Mouse (Mus musculus) ES-Bruce4 (cell line): Measurements from ENCODE around the gene Zfp382.

Experiments
- CTCF ChIP-seq: IDR thresholded peaks from one replicate; pipeline ENCODE4 v1.8.1; 2011; ENCODE audit warnings: low read depth, low read length
- EP300 ChIP-seq: IDR thresholded peaks from 2 replicates; pipeline ENCODE4 v1.6.1; 2011; ENCODE audit warnings: low read depth, low read length; ENCODE audit not compliant: insufficient read depth
- POLR2A ChIP-seq: IDR thresholded peaks from one replicate; pipeline ENCODE4 v1.8.1; 2011; ENCODE audit warnings: low read length; ENCODE audit not compliant: insufficient read depth

GRCm38 (mm10) chr7:30099297-30099696, 22.4 kb upstream of the Zfp382 start:
- TF ChIP-seq CTCF (no peak), POLR2A (no peak), EP300 (no peak)
